Mouse (Mus musculus) limb, embryonic 12.5 days (tissue): ENCODE measurements around the gene Tnfsf14. TPM values are rescaled to one million over a fixed set of nuclear protein-coding genes. Genes with fewer than 3 reads are reported as not detected.

Source experiments
- ATAC-seq: fragments of 200-750 bp; cut with Nextera tagmentation; 2 replicates; pipeline ENCODE4 v1.8.0; 2017; ENCODE audit warnings: low read depth, moderate TSS enrichment; ENCODE audit not compliant: insufficient number of reproducible peaks, insufficient read depth, low FRiP score, low TSS enrichment
- H3K27ac ChIP-seq: fragments of 300-500 bp; sonication (generic); 2 replicates; pipeline ENCODE4 v1.5.1; 2016; ENCODE audit warnings: mild to moderate bottlenecking, moderate library complexity
- H3K27me3 ChIP-seq: fragments of 300-500 bp; sonication (generic); 2 replicates; pipeline ENCODE4 v1.6.1; 2016; ENCODE audit warnings: mild to moderate bottlenecking, moderate library complexity
- H3K36me3 ChIP-seq: fragments of 300-500 bp; sonication (generic); 2 replicates; pipeline ENCODE4 v1.6.1; 2016; ENCODE audit warnings: mild to moderate bottlenecking, moderate library complexity
- H3K4me1 ChIP-seq: fragments of 300-500 bp; sonication (generic); replicated peaks from 2 replicates; pipeline ENCODE4 v1.6.1; 2016
- H3K4me2 ChIP-seq: fragments of 300-500 bp; sonication (generic); 2 replicates; pipeline ENCODE4 v1.6.1; 2016; ENCODE audit warnings: mild to moderate bottlenecking, moderate library complexity
- H3K4me3 ChIP-seq: fragments of 300-500 bp; sonication (generic); replicated peaks from 2 replicates; pipeline ENCODE4 v1.5.1; 2016; ENCODE audit warnings: mild to moderate bottlenecking
- H3K9ac ChIP-seq: fragments of 300-500 bp; sonication (generic); replicated peaks from 2 replicates; pipeline ENCODE4 v1.6.1; 2016; ENCODE audit warnings: mild to moderate bottlenecking, moderate library complexity
- H3K9me3 ChIP-seq: fragments of 300-500 bp; sonication (generic); 2 replicates; pipeline ENCODE4 v1.6.1; 2016; ENCODE audit warnings: mild to moderate bottlenecking, moderate library complexity
- WGBS: fragments of 180-500 bp; shearing (Covaris S2); methylation state at CpG from one replicate; pipeline ENCODE4 v1.1.7; 2016; 5-methylcytosine and 5-hydroxymethylcytosine counted together
- polyA plus RNA-seq: library from polyadenylated mRNA; unstranded; fragments of >200 nt; fragmentation: Nextera tagmentation; extraction: Ambion mirVana; gene quantifications from 2 replicates; pipeline ENCODE4 v1.2.1, GENCODE M21; 2016

Gene Tnfsf14
- 0.18 and 0.33 TPM in 2 replicates for polyA plus RNA-seq

GRCm38 (mm10) chr17:57194041-57194507, at the start of gene Tnfsf14:
Gene Tnfsf14, minus strand, starts transcription at chr17:57194177.
- Histone ChIP-seq H3K4me3 (no peak within 1 kb of the TSS), H3K27me3 (peaks cover 4% of the 10 kb centered on the region; the same call in 1 of the 2 replicates), H3K9ac (no peak within 1 kb of the TSS), H3K4me1 (no peaks in the 10 kb centered on the region), H3K27ac (no peak within 1 kb of the TSS), H3K9me3 (no peaks in the 10 kb centered on the region), H3K36me3 (no peaks in the 10 kb centered on the region), H3K4me2 (no peak within 1 kb of the TSS)
- 83% methylated on average over 11 of the region's 11 CpGs for WGBS
- no peak for ATAC-seq

DNA sequence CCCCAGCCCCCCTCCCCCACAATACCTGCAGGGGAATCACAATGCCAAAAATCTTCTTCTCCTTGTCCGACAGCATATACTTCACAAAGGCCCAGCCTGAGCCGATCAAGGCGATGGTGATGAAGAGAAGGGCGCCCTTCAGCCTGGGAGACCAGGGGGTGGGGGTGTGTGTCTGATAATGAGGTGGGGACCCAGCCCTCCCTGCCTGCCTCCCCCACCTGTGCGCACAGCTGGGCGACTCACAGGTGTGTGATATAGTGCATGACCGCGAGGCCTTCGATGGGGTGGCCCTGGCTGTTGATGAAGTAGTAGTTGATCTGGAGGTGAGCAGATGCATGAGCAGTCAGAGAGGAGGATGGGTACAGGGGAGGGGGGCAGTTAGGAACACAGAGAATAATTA, 43.2 kb upstream of the Tnfsf14 start:
- Histone ChIP-seq H3K4me1 (no peaks in the 10 kb centered on the region), H3K4me3 (no peak overlapping the region), H3K27ac (no peak overlapping the region), H3K9me3 (0 out of 2 replicates have a peak, but pooled peaks cover 3% of the 10 kb centered on the region), H3K4me2 (no peak overlapping the region), H3K36me3 (peaks cover 52% of the 10 kb centered on the region), H3K9ac (no peak overlapping the region), H3K27me3 (0 out of 2 replicates have a peak, but pooled peaks cover 2% of the 10 kb centered on the region)
- no peak for ATAC-seq
- 93% methylated on average over 9 of the region's 9 CpGs for WGBS

DNA sequence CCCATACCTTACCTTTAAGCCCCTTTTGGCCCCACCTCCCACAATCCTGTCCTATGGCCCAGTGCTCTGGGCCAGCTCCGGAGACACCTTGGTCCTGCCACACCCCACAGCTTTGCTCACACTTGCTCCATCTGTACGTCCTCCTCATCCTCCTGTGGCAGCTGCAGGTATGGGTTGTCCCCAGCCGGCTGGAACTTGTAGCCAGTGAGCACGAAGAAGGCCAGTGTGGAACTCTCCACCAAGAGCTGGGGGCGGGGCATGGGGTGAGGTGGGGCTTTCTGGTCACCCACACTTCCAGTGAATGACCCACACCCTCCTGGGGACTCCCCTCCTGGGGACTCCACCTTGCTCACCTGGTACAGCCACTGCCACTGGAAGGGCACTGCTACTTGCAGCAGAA, 41.8 kb upstream of the Tnfsf14 start:
- no peak overlapping the region for H3K27ac ChIP-seq
- H3K9ac ChIP-seq: no peak overlapping the region
- H3K4me2 ChIP-seq: no peak overlapping the region
- no peak overlapping the region for H3K4me3 ChIP-seq
- no peak for ATAC-seq
- 90% methylated on average over 5 of the region's 5 CpGs for WGBS
- no peaks in the 10 kb centered on the region for H3K4me1 ChIP-seq
- peaks cover 43% of the 10 kb centered on the region for H3K36me3 ChIP-seq
- H3K27me3 ChIP-seq: 0 out of 2 replicates have a peak, but pooled peaks cover 8% of the 10 kb centered on the region
- no peaks in the 10 kb centered on the region for H3K9me3 ChIP-seq

DNA sequence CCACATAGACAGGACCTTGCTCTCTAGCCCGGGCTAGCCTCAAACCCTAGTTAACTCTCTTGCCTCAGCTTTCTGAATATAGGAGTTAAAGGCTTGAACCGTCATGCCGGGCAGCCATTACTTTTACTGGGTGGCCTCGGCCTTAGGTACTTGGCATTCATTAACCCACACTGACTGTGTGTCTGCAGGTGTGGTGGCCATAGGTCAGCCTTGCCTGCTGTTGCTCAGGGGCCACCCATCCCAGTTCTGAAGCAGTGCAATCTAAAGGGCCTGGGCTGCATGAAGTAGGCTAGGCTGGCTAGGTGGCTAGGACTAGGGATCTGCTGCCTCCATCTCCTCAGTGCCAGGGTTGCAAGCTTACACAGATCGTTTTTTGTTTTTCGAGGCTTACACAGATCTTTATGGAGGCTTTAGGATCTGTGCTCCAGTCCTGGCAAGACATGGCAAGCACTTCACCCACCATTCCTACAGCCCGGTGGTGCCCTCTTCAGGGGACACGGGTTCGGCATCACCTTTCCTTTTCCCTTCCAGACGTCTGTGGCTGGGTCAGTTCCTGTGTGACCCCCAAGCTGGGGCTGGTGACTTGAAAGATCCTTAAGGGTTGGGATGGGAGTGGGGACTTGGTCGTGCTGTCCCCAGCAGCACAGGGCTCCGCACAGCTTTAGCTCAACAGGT, 40.4 kb upstream of the Tnfsf14 start:
- H3K9ac ChIP-seq: no peak overlapping the region
- WGBS: 76% methylated on average over 12 of the region's 12 CpGs
- H3K27ac ChIP-seq: no peak overlapping the region
- H3K4me2 ChIP-seq: no peak overlapping the region
- H3K4me1 ChIP-seq: no peaks in the 10 kb centered on the region
- H3K27me3 ChIP-seq: 0 out of 2 replicates have a peak, but pooled peaks cover 8% of the 10 kb centered on the region
- H3K9me3 ChIP-seq: no peaks in the 10 kb centered on the region
- H3K36me3 ChIP-seq: peaks cover 41% of the 10 kb centered on the region
- no peak overlapping the region for H3K4me3 ChIP-seq
- ATAC-seq: no peak

DNA sequence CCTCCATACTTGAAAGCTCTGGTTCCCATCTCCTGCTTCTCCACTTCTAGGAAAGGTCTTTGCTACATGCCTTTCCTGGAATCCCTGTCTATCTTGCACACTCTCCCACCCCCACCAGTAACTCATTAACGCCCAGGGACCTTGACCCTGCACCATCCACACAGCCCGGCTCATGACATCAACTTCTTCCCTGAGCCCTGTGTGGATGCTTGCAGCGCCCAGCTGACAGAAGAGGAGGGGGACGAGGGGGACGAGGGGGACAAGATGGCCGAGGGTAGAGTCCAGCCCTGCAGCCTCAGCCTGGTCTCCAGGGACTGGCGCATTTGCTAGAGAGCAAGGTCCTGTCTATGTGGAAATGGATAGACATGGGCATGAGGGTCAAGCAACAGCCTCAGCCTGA, 39.1 kb upstream of the Tnfsf14 start:
- H3K4me1 ChIP-seq: no peaks in the 10 kb centered on the region
- H3K27ac ChIP-seq: no peak overlapping the region
- H3K36me3 ChIP-seq: peaks cover 37% of the 10 kb centered on the region
- ATAC-seq: no peak
- no peaks in the 10 kb centered on the region for H3K9me3 ChIP-seq
- 47% methylated on average over 7 of the region's 7 CpGs for WGBS
- no peak overlapping the region for H3K9ac ChIP-seq
- peaks cover 8% of the 10 kb centered on the region; the same call in 1 of the 2 replicates for H3K27me3 ChIP-seq
- H3K4me3 ChIP-seq: no peak overlapping the region
- no peak overlapping the region for H3K4me2 ChIP-seq

DNA sequence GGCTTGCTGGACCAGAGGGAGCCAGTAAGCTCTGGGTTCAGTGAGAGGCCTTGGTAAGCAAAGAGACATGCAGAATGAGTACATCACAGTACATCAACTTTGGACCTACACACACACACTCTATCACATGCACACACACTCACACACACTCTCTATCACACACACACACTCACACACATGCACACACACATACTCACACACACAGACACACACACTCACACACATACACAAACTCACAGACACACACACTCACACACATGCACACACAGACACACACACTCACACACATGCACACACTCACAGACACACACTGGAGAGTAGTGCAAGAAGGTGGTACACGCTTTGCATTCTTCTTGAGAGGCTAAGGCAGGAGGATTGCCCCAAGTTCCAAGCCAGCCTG, 38.2 kb upstream of the Tnfsf14 start:
- no peaks in the 10 kb centered on the region for H3K9me3 ChIP-seq
- WGBS: 74% methylated on average over 1 of the region's 1 CpGs
- no peak for ATAC-seq
- H3K4me2 ChIP-seq: no peak overlapping the region
- H3K4me1 ChIP-seq: no peaks in the 10 kb centered on the region
- H3K27ac ChIP-seq: no peak overlapping the region
- H3K4me3 ChIP-seq: no peak overlapping the region
- no peak overlapping the region for H3K9ac ChIP-seq
- H3K27me3 ChIP-seq: peaks cover 8% of the 10 kb centered on the region; the same call in 1 of the 2 replicates
- H3K36me3 ChIP-seq: peaks cover 28% of the 10 kb centered on the region

GRCm38 (mm10) chr17:57231321-57231771, 37.4 kb upstream of the Tnfsf14 start:
- ATAC-seq: no peak

GRCm38 (mm10) chr17:57230728-57231125, 36.8 kb upstream of the Tnfsf14 start:
- H3K27me3 ChIP-seq: peaks cover 14% of the 10 kb centered on the region
- H3K27ac ChIP-seq: no peak overlapping the region
- 68% methylated on average over 6 of the region's 6 CpGs for WGBS
- H3K9ac ChIP-seq: no peak overlapping the region
- H3K4me2 ChIP-seq: no peak overlapping the region
- no peak for ATAC-seq
- no peaks in the 10 kb centered on the region for H3K9me3 ChIP-seq
- no peak overlapping the region for H3K4me3 ChIP-seq
- H3K36me3 ChIP-seq: peaks cover 14% of the 10 kb centered on the region
- H3K4me1 ChIP-seq: no peaks in the 10 kb centered on the region

More at GRCm38 (mm10) chr17:57231321-57231771, 37.4 kb upstream of the Tnfsf14 start:
- no peaks in the 10 kb centered on the region for H3K4me1 ChIP-seq
- H3K9ac ChIP-seq: no peak overlapping the region
- H3K27me3 ChIP-seq: peaks cover 8% of the 10 kb centered on the region; the same call in 1 of the 2 replicates
- H3K4me2 ChIP-seq: no peak overlapping the region
- no peaks in the 10 kb centered on the region for H3K9me3 ChIP-seq
- H3K4me3 ChIP-seq: no peak overlapping the region
- H3K36me3 ChIP-seq: peaks cover 20% of the 10 kb centered on the region
- H3K27ac ChIP-seq: no peak overlapping the region

GRCm38 (mm10) chr17:57229851-57230727, 36.1 kb upstream of the Tnfsf14 start:
- WGBS: 75% methylated on average over 15 of the region's 15 CpGs
- H3K4me1 ChIP-seq: no peaks in the 10 kb centered on the region
- H3K4me2 ChIP-seq: no peak overlapping the region
- ATAC-seq: no peak
- H3K27ac ChIP-seq: no peak overlapping the region
- H3K27me3 ChIP-seq: peaks cover 20% of the 10 kb centered on the region
- no peaks in the 10 kb centered on the region for H3K9me3 ChIP-seq
- H3K9ac ChIP-seq: no peak overlapping the region
- no peak overlapping the region for H3K4me3 ChIP-seq
- peaks cover 9% of the 10 kb centered on the region for H3K36me3 ChIP-seq

GRCm38 (mm10) chr17:57228873-57229272, 34.9 kb upstream of the Tnfsf14 start:
- peaks cover 32% of the 10 kb centered on the region for H3K27me3 ChIP-seq
- H3K27ac ChIP-seq: no peak overlapping the region
- H3K4me2 ChIP-seq: no peak overlapping the region
- 87% methylated on average over 3 of the region's 3 CpGs for WGBS
- H3K4me3 ChIP-seq: no peak overlapping the region
- no peaks in the 10 kb centered on the region for H3K36me3 ChIP-seq
- H3K9me3 ChIP-seq: no peaks in the 10 kb centered on the region
- no peak for ATAC-seq
- no peak overlapping the region for H3K9ac ChIP-seq
- H3K4me1 ChIP-seq: no peaks in the 10 kb centered on the region

DNA sequence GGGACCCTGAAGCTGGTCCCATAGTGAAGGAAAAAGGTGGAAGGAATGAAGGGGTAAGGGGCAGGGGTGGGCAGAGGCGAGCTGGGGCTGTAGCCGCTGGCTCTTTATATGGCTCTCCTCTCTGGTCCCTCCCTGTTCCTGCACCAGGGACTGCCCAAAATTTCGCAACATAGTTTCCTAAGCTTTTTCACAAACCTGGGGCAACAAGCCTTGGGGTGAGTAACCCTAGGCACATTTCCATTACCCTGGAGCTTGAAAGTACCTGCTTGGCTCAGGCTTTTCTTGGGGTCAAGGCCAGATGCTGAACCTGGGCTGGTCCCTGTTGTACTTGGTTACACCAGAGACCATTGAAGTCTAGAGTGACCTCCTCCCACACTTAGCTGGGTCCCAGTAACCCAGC, 34.0 kb upstream of the Tnfsf14 start, which contains the start of gene C3:
Gene C3 (minus strand): TSS at position 123 of the 400 bp plus-strand sequence.
- WGBS: 78% methylated on average over 3 of the region's 3 CpGs
- Histone ChIP-seq H3K36me3 (no peaks in the 10 kb centered on the region), H3K9me3 (no peaks in the 10 kb centered on the region)

More for the DNA sequence above, 34.0 kb upstream of the Tnfsf14 start, which contains the start of gene C3:
- ATAC-seq: no peak
- Histone ChIP-seq H3K4me1 (no peaks in the 10 kb centered on the region), H3K4me2 (no peak within 1 kb of the TSS), H3K27me3 (peaks cover 40% of the 10 kb centered on the region), H3K9ac (no peak within 1 kb of the TSS), H3K4me3 (no peak within 1 kb of the TSS), H3K27ac (no peak within 1 kb of the TSS)
